Mouse (Mus musculus): Measurements from ENCODE around the gene Ppp1r3f.

DNA sequence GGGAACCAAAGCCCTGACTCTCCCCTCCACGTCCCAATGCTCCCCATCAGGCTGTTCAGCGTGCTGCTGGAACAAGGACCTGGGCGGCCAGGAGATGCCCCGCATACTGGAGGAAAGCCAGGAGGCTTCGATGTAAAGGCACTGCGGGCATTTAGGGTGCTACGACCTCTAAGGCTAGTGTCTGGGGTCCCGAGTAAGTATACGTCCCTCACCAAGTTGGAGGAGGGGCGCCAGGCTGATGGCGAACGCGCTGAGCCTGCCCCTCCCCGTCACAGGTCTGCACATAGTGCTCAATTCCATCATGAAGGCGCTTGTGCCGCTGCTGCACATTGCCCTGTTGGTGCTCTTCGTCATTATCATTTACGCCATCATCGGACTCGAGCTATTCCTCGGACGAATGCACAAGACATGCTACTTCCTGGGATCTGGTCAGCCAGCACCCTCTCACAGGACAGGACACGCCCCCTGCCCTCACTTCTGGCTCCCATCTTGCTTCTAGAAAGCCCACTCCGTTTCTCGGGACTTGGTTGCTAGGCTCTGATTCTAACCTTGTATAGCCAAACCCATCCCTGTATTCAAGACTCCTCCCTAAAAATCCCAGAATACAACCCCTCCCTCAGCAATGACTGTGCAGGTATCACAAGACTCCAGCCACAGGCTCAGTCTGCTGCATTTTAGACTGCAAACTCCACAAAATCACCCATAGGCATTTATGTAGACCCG, 36.6 kb upstream of the Ppp1r3f start:
- TF ChIP-seq CTCF (IDR thresholded peaks at IDR 0.05; ENCODE audit: low read depth) (no peak), EP300 (IDR thresholded peaks at IDR 0.05; ENCODE audit: low read depth) (no peak)

All from heart, postnatal 0 days (tissue).